Mouse (Mus musculus): Measurements from ENCODE around the gene Lypd6b.

Gene Lypd6b

DNA sequence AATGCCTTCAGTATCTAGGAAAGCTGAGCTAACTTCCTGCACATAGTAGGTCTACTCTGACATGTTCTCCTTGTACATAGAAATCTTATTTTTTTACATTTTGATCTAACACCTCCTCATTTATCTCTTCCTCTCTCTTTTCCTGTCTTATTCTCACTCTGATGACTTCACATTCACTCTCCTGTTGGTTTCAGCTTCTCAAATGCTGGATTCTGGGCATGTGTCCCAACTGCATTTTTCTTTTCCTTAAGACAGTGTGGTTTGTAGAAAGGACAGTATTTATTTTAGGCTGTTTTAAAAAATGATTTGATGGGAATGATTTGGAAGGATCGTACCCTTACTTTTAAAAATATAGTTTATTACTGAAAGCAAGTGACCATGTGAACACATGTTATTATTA, 34.8 kb downstream of the Lypd6b start:
- DNase-seq (ENCODE audit: low spot score): no peak

DNA sequence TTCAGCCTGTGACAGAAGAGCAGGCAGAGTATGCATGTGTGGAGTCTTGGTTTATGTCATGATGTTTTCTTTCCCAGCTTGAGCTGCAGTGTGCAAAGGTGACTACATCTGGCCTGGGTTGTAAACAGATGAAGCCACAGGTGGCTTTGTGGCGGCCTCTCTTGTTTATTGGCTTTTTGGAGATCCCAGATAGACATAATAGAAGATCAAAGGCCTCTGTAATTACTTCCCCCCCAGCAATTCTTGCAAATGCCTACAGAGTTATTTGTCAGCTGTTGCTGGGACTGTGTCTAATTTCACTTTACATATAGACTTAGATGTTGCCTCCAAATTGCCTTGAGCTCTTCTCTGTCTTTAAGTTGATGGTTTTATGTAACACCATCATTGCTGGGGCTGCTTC, 38.1 kb downstream of the Lypd6b start:
- DNase-seq (ENCODE audit: low spot score): no peak

DNA sequence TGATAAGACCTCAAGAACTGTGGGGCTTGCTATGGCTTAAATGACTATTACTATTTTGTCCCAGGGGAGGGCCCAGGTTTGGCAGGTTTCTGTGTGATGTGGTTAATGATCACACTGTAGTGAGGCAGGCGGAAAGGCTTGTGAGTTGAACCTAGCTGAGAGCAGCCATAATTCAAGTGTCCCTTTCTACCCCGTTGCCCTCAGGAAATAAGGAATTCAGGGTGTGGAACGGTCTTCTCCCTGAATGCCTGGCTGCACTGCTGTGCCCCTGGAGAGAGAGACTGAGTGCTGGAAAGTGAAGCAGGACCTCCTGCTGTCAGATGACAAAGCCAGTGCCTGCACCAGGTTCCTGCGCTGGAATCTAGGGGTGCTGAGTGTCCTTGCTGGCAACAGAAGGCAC, 40.3 kb downstream of the Lypd6b start:
- DNase-seq (ENCODE audit: low spot score): no peak

DNA sequence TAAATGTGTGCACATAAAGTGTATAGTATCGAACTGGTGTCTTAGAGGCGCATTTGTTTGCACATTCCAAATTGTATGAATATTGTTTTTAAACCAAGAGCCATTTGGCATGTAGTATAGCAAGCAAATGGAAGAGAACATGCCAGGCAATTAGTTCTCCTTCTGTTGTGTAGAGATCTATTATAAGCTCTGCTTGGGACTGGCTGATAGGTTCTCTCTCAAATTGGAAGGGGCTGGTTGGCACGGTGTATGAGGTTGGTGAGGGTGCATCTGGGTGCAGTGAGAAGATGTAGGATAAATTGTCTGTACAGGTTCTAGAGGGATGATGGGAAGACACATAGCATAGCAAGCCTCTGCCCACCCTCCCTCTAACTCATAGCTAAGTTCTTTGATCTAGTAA, 42.9 kb downstream of the Lypd6b start:
- no peak for DNase-seq (ENCODE audit: low spot score)

DNA sequence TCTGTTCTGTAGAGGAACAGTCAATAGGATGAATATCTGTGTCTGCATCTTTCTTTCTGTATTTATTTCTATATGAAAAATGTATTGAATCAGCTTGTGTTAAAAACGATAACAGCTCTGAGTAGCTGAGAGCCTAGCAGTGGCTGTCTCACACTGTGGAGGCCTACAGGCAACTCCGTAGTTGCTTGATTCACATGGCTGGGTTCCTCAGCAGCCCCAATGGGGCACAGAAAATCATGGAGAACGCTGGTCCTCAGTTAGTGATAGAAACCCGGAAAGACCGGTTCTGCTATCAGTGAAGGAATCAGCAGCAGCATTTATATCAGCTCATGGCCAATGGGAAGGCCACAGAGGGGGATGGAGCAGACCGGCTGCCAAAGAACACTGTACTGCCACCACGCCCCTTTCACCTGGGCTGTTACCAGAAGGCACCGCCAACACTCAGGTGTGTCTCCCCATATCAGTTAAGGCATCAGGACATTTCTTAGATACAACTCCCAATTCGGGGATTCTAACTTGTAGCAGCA, 44.9 kb downstream of the Lypd6b start:
- DNase-seq (ENCODE audit: low spot score): no peak

DNA sequence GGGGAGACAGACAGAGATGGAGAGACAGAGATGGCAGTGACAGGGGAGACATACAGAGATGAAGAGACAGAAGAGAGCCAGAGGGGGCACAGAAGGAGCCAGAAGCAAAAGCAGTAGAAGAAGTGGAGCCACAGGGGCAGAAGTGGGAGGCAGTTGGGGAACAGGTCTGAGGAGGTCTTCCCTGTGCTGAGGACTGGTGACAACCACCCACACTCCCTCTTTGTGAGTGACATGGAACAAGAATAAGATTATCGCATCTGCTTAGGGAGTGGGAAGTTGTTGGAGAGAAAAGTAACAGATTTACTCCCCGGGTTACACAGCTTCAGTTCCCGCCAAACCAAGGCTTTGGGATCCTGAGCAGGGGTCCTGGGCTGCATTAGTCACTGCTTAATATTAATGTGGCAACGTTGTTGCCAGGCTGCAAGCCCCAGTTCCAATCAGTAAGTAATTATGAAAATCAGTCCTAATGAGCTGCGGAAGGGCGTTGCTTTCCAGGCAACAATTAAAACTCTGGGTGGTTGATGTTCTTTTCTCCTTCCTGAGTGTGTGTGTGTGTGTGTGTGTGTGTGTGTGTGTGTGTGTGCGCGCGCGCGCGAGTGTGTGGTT, 50.1 kb downstream of the Lypd6b start:
- no peak for DNase-seq (ENCODE audit: low spot score)

DNA sequence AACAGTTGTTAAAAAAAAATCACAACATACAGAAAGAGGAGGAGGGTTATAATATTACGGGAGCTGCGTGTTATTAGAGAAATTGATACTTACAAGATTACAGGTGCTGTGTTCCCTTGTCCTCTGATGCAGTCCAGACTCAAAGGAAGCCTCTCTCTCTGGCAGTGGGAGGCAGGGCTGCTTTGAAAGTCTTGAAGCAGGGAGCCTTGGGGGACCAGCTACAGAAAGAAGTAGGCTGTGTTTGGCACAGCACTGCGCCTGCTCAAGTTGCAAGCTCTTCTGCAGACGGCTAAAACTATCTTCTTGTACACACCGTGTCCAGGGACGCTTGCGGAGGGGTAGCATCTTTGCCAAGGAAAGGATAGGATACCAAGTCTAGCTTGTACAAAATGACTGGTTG, 51.1 kb downstream of the Lypd6b start:
- DNase-seq (ENCODE audit: low spot score): no peak

DNA sequence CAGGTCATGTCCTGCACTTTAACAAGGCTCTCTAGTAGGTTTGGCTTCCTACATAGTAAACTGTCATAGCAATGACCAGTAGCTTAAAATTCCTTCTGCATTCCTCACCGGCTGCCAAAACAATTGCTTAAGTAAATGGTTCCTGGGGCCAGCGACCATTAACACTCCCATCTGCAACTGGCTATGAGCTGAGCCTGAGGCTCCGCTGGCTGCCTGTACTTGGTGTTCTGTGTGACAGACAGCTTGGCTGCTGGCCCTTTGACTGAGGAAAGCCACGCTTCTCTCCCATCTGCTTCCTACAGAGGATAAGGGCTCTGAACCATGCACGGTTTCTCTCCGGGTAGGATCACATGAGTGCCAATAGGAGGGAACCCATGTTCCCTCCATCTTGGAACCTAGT, 53.1 kb downstream of the Lypd6b start:
- DNase-seq (ENCODE audit: low spot score): peak; percentile 59

DNA sequence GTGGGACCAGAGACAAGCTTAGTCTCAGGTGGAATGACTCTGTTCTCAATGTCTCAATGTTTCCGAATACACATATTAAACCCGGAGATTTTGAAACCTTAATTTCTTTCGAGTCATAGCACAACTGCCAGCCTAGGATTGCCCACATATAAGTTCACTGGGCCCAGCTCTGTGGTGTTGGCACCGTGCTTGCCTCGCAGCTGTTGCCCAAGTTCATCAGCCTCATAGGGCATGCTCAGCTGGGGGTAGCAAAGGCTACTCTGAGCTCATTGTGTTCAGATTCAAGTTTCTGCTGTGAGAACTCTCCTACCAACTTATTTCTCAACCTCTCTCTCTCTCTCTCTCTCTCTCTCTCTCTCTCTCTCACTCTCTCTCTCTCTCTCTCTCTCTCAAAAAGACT, 53.6 kb downstream of the Lypd6b start:
- no peak for DNase-seq (ENCODE audit: low spot score)

DNA sequence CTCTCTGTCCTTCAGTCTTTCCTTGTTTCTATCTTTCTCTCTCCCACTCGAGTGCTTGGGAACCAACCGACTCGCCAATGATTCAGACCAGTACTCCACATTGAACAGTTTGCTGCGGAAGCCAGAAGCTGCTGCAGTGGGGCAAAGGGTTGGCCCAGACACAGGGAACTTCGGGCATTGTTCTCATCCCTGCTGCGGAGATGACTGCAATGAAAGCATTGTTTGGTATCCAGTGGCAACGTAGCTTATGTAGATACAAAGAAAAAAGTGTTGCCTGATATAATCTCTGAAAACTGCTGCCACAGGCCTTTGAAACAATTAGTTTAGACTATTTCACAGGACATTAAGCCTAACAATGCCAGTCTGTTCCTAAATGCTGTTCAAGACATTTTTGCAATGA, 57.6 kb downstream of the Lypd6b start:
- no peak for DNase-seq (ENCODE audit: low spot score)

DNA sequence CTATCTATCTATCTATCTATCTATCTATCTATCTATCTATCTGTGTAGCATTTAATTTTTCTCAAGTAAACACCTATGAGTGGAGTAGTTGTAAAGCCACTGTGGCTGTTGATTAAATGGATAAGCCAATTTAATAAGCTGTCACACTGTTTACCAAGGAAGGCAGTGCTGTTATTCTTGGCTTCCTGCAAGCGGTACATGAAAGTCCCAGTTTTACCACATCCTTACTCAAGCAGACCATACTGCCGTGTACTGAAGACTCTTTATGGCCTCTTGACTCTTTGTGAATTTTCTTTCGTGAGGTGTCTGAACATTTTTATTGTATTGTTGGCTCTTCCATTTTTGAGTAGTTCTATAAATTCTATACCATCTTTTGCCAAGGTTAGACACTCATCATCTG, 58.6 kb downstream of the Lypd6b start:
- no peak for DNase-seq (ENCODE audit: low spot score)

DNA sequence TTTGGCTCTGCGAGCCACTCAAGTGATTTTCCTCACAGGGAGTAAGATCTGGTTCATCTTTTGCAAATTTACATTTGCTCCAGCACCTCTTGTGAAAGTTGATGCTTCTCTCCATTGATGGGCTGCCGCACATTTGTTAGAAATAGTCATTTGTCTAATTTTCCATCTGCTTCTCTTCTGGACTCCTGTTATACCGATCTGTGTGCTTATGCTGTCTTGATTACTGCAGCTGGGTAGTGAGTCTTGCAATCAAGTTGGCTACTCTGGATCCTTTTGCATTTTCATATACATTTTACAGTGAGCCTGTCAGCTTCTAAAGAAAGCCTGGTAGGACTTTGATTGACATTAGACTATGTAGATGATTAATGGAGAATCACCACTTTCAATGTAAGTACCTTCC, 59.4 kb downstream of the Lypd6b start:
- DNase-seq (ENCODE audit: low spot score): no peak

DNA sequence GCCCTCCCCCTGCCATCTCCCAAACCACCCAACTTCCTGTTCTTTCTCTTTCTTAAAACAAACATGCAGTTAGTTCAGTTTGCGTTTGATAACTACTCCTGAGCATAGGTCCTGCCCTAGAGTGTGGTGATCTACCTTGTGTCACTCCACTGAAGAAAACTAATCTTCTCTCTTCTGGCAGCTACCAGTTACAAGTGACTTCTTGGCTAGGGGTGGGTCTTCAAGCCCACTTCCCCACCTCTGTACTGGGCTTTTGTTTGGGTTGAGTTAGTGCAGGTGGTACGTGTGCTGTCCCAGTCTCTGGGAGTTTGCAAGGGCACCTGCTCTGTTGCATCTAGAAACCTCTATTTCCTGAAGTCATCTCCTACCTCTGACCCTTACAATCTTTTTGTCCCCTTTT, 60.3 kb downstream of the Lypd6b start:
- DNase-seq (ENCODE audit: low spot score): no peak

DNA sequence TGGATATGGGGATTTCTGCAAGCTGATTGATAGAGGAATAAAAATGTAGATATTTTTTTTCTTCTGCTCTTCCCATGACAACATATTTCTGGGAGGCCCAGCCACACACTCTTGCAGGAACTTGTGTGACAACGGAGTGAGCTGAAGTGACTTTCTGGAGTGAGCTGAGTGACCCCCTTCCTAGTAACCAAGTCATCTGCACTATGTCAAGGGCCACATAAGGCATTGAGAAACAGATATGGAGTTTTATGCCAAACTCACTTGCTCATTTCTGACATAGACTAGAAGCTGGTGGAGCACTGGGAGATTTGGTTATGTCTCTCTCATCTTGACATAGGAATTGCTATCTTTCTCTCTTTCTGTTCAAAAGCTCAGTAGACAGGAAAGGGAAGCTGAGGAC, 62.3 kb downstream of the Lypd6b start:
- no peak for DNase-seq (ENCODE audit: low spot score)

DNA sequence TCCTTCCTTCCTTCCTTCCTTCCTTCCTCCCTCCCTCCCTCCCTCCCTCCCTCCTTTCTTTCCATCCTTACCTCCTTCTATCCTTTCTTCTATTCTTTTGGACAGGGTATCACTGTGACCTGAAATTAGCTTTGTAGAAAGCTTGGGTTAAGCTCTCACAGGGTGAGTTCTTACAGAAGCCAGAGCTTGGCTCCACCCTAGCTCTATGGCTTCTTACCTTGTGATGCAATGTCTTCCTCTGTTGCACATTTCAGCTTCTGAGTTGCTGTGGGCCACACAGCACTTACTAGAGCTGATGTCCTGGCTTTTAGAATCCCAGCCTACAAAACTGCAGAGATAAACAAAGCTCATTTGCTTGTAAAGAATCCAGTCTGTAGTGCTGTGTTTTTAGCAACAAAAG, 64.5 kb downstream of the Lypd6b start:
- DNase-seq (ENCODE audit: low spot score): no peak

DNA sequence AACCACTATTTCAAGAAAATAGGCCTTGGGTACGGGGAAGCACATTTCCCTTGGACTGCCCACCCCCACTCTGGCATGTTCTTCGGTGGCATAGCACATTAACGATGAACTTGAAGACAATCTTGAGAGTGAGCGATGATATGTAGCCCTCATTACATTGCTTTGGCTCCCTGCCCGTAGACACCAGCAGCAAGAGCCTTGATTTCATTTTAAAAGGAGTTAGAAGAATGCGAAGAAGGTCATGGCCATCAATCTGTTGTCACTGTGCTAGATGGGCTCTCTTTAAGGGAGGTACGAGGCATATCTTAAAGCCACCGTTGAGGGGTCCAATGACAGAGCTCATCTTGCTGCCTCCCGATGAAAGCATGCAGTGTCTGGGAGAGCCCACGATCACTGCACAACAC, 68.7 kb downstream of the Lypd6b start:
- no peak for DNase-seq (ENCODE audit: low spot score)

DNA sequence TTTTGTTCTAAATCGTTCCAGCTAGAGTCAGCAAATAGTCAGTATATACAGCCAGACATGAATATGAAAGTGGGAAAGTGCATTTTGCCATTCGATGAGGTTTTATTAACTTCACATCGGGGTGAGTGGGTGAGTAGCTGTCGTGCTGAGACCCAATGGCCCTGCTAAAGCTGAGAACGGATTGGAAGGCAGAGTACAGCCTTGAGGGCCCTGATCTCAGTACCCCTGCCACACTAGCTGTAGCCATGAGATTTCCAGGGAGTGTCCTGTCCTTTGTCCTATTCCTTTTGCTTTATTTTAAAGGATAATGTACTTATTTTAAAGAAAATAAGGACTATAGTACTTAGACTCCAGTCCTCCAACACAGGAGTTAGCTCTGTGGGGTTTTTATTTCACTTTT, 69.1 kb downstream of the Lypd6b start:
- DNase-seq (ENCODE audit: low spot score): no peak

DNA sequence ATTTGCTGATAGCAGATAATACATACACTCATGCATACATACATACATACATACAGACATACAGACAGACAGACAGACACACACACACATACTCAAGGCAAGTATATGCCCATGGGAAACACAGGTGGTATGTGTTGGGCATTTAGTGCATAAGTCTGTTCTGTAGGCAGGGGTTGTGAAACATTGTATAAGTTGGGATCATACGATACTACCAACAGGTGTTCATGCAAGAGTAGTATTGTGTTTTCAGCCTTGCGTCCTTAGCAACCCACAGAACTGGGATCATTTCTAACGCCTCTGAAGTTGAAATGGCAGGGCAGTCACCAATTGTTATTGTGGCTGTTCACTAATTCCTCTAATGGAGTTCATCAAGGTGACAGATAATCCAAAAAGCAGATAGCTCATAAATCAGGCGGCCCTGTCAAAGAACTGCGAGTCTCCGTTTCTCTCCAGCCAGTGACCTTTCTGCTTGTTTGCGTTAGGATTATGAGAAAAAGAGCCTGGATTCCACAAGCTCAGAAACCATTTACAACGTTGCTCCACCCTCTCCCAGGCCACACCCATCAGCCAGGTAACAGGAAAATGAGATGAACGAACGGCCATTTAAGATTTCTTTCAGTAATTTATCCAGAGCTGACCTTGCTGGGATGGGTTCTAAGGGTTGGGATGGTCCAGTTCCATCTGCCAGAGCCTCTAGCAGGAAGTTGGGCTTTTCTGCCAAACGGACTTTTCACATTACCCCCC, 72.9 kb downstream of the Lypd6b start:
- no peak for DNase-seq (ENCODE audit: low spot score)

DNA sequence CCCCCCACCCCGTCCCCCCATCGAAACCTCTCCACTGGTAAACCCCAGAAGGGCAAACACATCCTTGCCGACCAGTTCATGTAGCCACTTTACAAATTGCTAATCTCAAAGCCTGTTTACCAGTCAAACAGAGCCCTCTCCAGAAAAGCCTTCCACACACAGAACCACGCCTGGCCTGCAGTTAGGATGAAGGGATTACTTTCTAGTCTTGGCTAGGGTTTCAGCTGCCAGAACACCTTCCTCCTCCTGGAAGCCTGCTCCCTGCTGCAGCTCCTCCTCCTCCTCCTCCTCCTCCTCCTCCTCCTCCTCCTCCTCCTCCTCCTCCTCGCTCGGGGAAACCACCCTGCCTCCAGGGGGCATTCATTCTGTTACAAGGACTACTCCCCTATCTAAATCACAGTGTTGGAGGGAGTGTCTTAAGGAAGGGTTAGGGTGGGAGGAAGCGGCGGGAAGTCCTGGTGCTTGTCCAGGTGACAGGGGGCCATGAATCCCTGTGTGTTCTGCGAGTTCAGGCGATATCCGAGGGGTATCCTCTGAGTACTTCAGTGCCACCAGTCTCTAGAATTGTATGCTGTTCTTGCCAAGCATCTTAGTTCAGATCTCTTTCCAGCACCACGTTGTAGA, 73.6 kb downstream of the Lypd6b start:
- DNase-seq (ENCODE audit: low spot score): no peak

DNA sequence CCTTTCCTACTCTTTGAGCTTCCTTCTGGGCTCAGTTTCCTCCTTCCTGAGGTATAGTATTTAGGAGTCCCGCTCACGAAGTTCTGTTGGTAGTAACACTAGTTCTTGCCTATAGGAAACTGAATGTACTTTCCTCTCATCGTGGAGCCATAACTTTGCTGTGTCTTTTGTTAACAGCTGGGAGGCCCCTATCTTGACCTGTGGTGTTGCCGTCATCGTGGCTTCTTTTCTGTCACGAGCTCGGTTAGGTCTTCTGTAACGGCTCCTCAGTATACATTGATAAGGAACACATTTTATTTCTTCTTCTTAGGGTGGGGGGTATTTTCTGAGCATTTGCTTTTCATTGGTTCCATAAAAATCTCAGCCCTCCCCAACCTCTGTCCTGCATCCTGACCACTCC, 74.2 kb downstream of the Lypd6b start:
- no peak for DNase-seq (ENCODE audit: low spot score)

DNA sequence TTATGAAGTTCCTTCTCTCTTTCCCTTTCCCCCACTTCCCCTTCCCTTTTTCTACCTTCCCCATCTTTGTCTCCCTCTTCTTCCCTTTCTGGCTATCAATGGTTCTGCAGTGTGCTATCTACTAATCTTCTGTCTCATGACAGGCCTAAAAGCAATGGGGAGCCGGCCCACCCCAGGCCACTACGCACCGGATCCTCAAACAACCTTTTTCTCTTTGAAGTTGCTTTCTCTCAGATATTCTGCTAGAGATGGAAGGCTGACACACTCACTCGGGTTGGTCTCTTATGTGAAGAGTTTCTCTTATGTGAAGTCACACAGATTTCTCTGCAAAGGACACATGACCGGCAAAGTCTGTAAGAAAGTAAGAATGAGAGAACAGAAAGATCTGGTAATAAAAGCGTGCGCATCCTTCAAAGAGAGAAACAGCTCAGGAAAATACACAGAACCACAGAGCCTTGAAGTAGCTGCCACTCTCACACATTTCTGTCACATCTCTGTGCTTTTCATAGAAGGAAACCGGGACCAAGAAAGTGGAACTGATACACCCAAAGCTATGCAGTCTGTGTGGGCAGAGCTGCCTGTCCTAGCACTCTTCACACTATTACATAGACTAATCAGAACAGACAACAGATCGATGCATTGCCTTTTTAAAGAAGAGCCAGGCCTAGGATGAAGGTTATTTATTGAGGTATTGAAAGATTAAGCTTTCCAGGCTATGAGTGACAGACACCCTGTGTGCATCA, 80.8 kb downstream of the Lypd6b start:
- DNase-seq (ENCODE audit: low spot score): no peak

DNA sequence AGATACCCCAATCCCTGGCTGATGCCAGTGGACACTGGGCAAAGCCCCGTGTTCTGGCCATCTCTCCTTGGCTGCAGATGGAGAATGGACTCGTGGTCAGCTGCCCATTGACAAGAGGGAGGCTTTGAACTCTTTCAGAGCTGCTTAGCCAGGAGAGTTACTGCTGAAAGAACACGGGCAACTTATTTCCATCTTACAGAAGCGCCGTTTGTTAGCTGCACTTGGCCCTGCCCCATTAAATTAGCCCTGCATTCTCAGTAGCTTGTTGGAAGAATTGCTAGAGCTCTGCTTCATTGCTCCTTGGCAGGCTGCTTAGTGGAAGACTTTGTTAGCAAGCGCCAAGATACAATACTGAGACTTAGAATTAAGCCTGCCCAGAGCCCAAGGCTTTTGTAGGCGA, 81.6 kb downstream of the Lypd6b start:
- no peak for DNase-seq (ENCODE audit: low spot score)

All from embryo, embryonic 10 days (tissue).